Mouse (Mus musculus): ENCODE data around the gene Romo1. TPM values are rescaled to one million over a fixed set of nuclear protein-coding genes. Genes with fewer than 3 reads are reported as not detected.
"Not testable (repeated sequence)": the region's sequence is repeated elsewhere in the genome, so short reads cannot be mapped to it uniquely, and the experiment has no call there.

Gene Romo1
- polyA plus RNA-seq, 1 experiment from 2014 or later, result 217 TPM

- ChIA-PET POLR2A (interaction anchor here (0.7 to 3.5 kb wide), 4 partner anchors 10 to 79 kb away, joined by 3 to 24 read pairs (median 3); partner anchors contain the start of gene Phf20), CTCF (interaction anchor here (2.2 kb wide), 1 partner anchor 84 kb away, joined by 8 read pairs; no protein-coding TSS in a partner anchor)
- in situ Hi-C loops (cut with MboI; ENCODE audit: low pct_unique_long_range_greater_than_20kb), result no loop called here
- TF ChIP-seq CTCF (IDR thresholded peaks at IDR 0.05), result no peak
- ATAC-seq, result peak; percentile 37
- H3K27me3 ChIP-seq, result no peaks in the 10 kb centered on the region
- no peak for DNase-seq (ENCODE audit: low read depth, low spot score)
These were observed 35.4 kb downstream of the Romo1 start for GRCm38 (mm10) chr2:156179046-156179795.

GRCm38 (mm10) chr2:156179796-156180093 lies 35.9 kb downstream of the Romo1 start:
- H3K27me3 ChIP-seq, result no peaks in the 10 kb centered on the region
- CTCF ChIA-PET, result interaction anchor here (2.2 kb wide), 1 partner anchor 83 kb away, joined by 8 read pairs; no protein-coding TSS in a partner anchor
- in situ Hi-C loops (cut with MboI; ENCODE audit: low pct_unique_long_range_greater_than_20kb), result no loop called here
- no peak for DNase-seq (ENCODE audit: low read depth, low spot score)
- ATAC-seq, result no peak
- no peak for TF ChIP-seq CTCF (IDR thresholded peaks at IDR 0.05)
- POLR2A ChIA-PET, result interaction anchor here (1.5 to 3.5 kb wide), 2 partner anchors 17 to 23 kb away, joined by 3 to 24 read pairs; partner anchors contain the start of gene Phf20

- ChIA-PET CTCF (interaction anchor here (1.1 to 2.2 kb wide), 6 partner anchors 10 to 83 kb away, joined by 3 to 8 read pairs (median 4); no protein-coding TSS in a partner anchor), POLR2A (interaction anchor here (0.7 to 3.5 kb wide), 6 partner anchors 17 to 131 kb away, joined by 3 to 24 read pairs (median 4); partner anchors contain the start of genes Cpne1, Phf20 and Rbm12)
- in situ Hi-C loops (cut with MboI; ENCODE audit: low pct_unique_long_range_greater_than_20kb), result no loop called here
- ATAC-seq (peak; percentile 84), DNase-seq (ENCODE audit: low read depth, low spot score) (peak; percentile 99)
- H3K27me3 ChIP-seq, result no peaks in the 10 kb centered on the region
- TF ChIP-seq CTCF (IDR thresholded peaks at IDR 0.05), result no peak
These were observed 36.4 kb downstream of the Romo1 start, which contains the start of gene Rbm39 for GRCm38 (mm10) chr2:156180094-156180821. Gene Rbm39 (minus strand): TSS chr2:156180238.

GRCm38 (mm10) chr2:156180824-156181590 lies 37.2 kb downstream of the Romo1 start:
- ChIA-PET POLR2A (interaction anchor here (0.7 to 3.5 kb wide), 7 partner anchors 16 to 130 kb away, joined by 3 to 24 read pairs (median 4); partner anchors contain the start of genes Cpne1, Phf20 and Rbm12), CTCF (interaction anchor here (1.1 to 2.2 kb wide), 6 partner anchors 9 to 82 kb away, joined by 3 to 8 read pairs (median 4); no protein-coding TSS in a partner anchor)
- no peak for DNase-seq (ENCODE audit: low read depth, low spot score)
- no peak for TF ChIP-seq CTCF (IDR thresholded peaks at IDR 0.05)
- ATAC-seq, result no peak
- in situ Hi-C loops (cut with MboI; ENCODE audit: low pct_unique_long_range_greater_than_20kb), result no loop called here
- H3K27me3 ChIP-seq, result no peaks in the 10 kb centered on the region

GRCm38 (mm10) chr2:156181592-156181991 lies 37.8 kb downstream of the Romo1 start:
- ATAC-seq (no peak), DNase-seq (ENCODE audit: low read depth, low spot score) (no peak)
- ChIA-PET POLR2A (interaction anchor here (0.9 to 3.5 kb wide), 4 partner anchors 16 to 85 kb away, joined by 3 to 24 read pairs (median 4); partner anchors contain the start of genes Cpne1, Phf20 and Rbm12), CTCF (interaction anchor here (1.2 to 2.2 kb wide), 4 partner anchors 8 to 81 kb away, joined by 3 to 8 read pairs (median 4); no protein-coding TSS in a partner anchor)
- no peak for TF ChIP-seq CTCF (IDR thresholded peaks at IDR 0.05)
- in situ Hi-C loops (cut with MboI; ENCODE audit: low pct_unique_long_range_greater_than_20kb), result no loop called here
- no peaks in the 10 kb centered on the region for H3K27me3 ChIP-seq

- POLR2A ChIA-PET; in situ Hi-C loops (cut with MboI; ENCODE audit: low pct_unique_long_range_greater_than_20kb); DNase-seq (ENCODE audit: low read depth, low spot score); ATAC-seq; H3K27me3 ChIP-seq: not testable (repeated sequence)
- CTCF ChIA-PET, result interaction anchor here (1.4 kb wide), 1 partner anchor 8 kb away, joined by 5 read pairs; no protein-coding TSS in a partner anchor
These were observed 45.4 kb downstream of the Romo1 start for GRCm38 (mm10) chr2:156189241-156189640.

GRCm38 (mm10) chr2:156190004-156190896 lies 46.4 kb downstream of the Romo1 start:
- TF ChIP-seq CTCF (IDR thresholded peaks at IDR 0.05), result no peak
- in situ Hi-C loops (cut with MboI; ENCODE audit: low pct_unique_long_range_greater_than_20kb), result no loop called here
- CTCF ChIA-PET, result interaction anchor here (1.4 kb wide), 1 partner anchor 9 kb away, joined by 5 read pairs; no protein-coding TSS in a partner anchor

GRCm38 (mm10) chr2:156191540-156191939 lies 47.7 kb downstream of the Romo1 start:
- DNase-seq (ENCODE audit: low read depth, low spot score) (no peak), ATAC-seq (no peak)
- ChIA-PET CTCF (interaction anchor here (1.5 kb wide), 1 partner anchor 11 kb away, joined by 4 read pairs; no protein-coding TSS in a partner anchor), POLR2A (no interaction called here)
- TF ChIP-seq CTCF (IDR thresholded peaks at IDR 0.05), result peak; percentile 43
- no peaks in the 10 kb centered on the region for H3K27me3 ChIP-seq
- in situ Hi-C loops (cut with MboI; ENCODE audit: low pct_unique_long_range_greater_than_20kb), result no loop called here

More at GRCm38 (mm10) chr2:156190004-156190896, 46.4 kb downstream of the Romo1 start:
- H3K27me3 ChIP-seq, result no peaks in the 10 kb centered on the region
- POLR2A ChIA-PET, result no interaction called here
- DNase-seq (ENCODE audit: low read depth, low spot score) (no peak), ATAC-seq (no peak)

GRCm38 (mm10) chr2:156192068-156192467 lies 48.2 kb downstream of the Romo1 start:
- ATAC-seq (no peak), DNase-seq (ENCODE audit: low read depth, low spot score) (no peak)
- in situ Hi-C loops (cut with MboI; ENCODE audit: low pct_unique_long_range_greater_than_20kb), result no loop called here
- H3K27me3 ChIP-seq, result no peaks in the 10 kb centered on the region
- ChIA-PET POLR2A (no interaction called here), CTCF (interaction anchor here (1.5 kb wide), 1 partner anchor 11 kb away, joined by 4 read pairs; no protein-coding TSS in a partner anchor)
- TF ChIP-seq CTCF (IDR thresholded peaks at IDR 0.05), result no peak

All from Patski (cell line).